Mouse (Mus musculus) MEL (cell line): ENCODE data around the gene Aftph.

Experiments used
- CTCF ChIP-seq, 3 experiments: IDR thresholded peaks in 2 of 3; conservative IDR thresholded peaks in 1 of 3; 2 replicates each; pipeline ENCODE4 v1.5.1; 2011 to 2012; ENCODE audit warnings: low read length in 3 of 3, low read depth in 2 of 3, mild to moderate bottlenecking in 2 of 3, improper control_type of control experiment in 1 of 3, inconsistent platforms in 1 of 3, mixed read lengths in 1 of 3, moderate library complexity in 1 of 3; ENCODE audit not compliant: control insufficient read depth in 1 of 3, insufficient read depth in 1 of 3, poor library complexity in 1 of 3, severe bottlenecking in 1 of 3
- EP300 ChIP-seq, 2 experiments: IDR thresholded peaks; 2 replicates each; pipeline ENCODE4 v1.6.1; 2011; ENCODE audit warnings: improper control_type of control experiment in 2 of 2, low read length in 2 of 2, low read depth in 1 of 2, mild to moderate bottlenecking in 1 of 2
- ETS1 ChIP-seq: IDR thresholded peaks from 2 replicates; pipeline ENCODE4 v1.6.1; 2012; ENCODE audit warnings: low read depth, mild to moderate bottlenecking, inconsistent platforms, low read length, improper control_type of control experiment, moderate library complexity
- GATA1 ChIP-seq: IDR thresholded peaks from 2 replicates; pipeline ENCODE4 v1.6.1; 2011; ENCODE audit warnings: low read depth, low read length, improper control_type of control experiment
- HCFC1 ChIP-seq: IDR thresholded peaks from 2 replicates; pipeline ENCODE4 v1.6.1; 2012; ENCODE audit warnings: low read depth, mild to moderate bottlenecking, inconsistent platforms, low read length, improper control_type of control experiment, moderate library complexity
- KAT2A ChIP-seq: conservative IDR thresholded peaks from 2 replicates; pipeline ENCODE4 v1.6.1; 2012; ENCODE audit warnings: low read depth, low read length, improper control_type of control experiment, inconsistent platforms
- MAX ChIP-seq: IDR thresholded peaks from 2 replicates; pipeline ENCODE4 v1.6.1; 2011; ENCODE audit warnings: low read length, improper control_type of control experiment
- MXI1 ChIP-seq: IDR thresholded peaks from 2 replicates; pipeline ENCODE4 v1.6.1; 2011; ENCODE audit warnings: mild to moderate bottlenecking, low read depth, low read length, improper control_type of control experiment
- MYB ChIP-seq: IDR thresholded peaks from 2 replicates; pipeline ENCODE4 v1.6.1; 2011; ENCODE audit warnings: mild to moderate bottlenecking, low read depth, low read length, improper control_type of control experiment
- NRF1 ChIP-seq: IDR thresholded peaks from 2 replicates; pipeline ENCODE4 v1.6.1; 2014; ENCODE audit warnings: low read depth, mild to moderate bottlenecking, inconsistent platforms, low read length, improper control_type of control experiment, moderate library complexity; ENCODE audit not compliant: poor library complexity, insufficient read depth, severe bottlenecking
- POLR2A ChIP-seq, 2 experiments: IDR thresholded peaks; 2 replicates each; pipeline ENCODE4 v1.6.1; 2011 to 2012; ENCODE audit warnings: low read length in 2 of 2, mild to moderate bottlenecking in 2 of 2, control low read depth in 1 of 2, improper control_type of control experiment in 1 of 2, low read depth in 1 of 2, moderate library complexity in 1 of 2; ENCODE audit not compliant: control insufficient read depth in 1 of 2, insufficient read depth in 1 of 2, poor library complexity in 1 of 2

- TF ChIP-seq ETS1 (no peak), HCFC1 (no peak), KAT2A (no peak), MXI1 (no peak), NRF1 (no peak), POLR2A (IDR thresholded peaks at IDR 0.05; ENCODE audit: control insufficient read depth in 1 of 2, insufficient read depth in 1 of 2, low read depth in 1 of 2, low read length in 2 of 2, poor library complexity in 1 of 2) (no peak), MAX (no peak), CTCF (IDR thresholded peaks at IDR 0.05 in 2 of 3, conservative IDR thresholded peaks at IDR 0.05 in 1 of 3; ENCODE audit: control insufficient read depth in 1 of 3, insufficient read depth in 1 of 3, low read depth in 2 of 3, low read length in 3 of 3, poor library complexity in 1 of 3, severe bottlenecking in 1 of 3) (no peak), MYB (no peak), GATA1 (no peak), EP300 (IDR thresholded peaks at IDR 0.05; ENCODE audit: low read depth in 1 of 2, low read length in 2 of 2) (no peak)
Observed at GRCm38 (mm10) chr11:20672513-20672912, 68.9 kb downstream of the Aftph start.
